Mouse (Mus musculus) kidney, postnatal 10 days (tissue): ENCODE measurements around the gene Rad23b.
"Not testable (repeated sequence)": the region's sequence is repeated elsewhere in the genome, so short reads cannot be mapped to it uniquely, and the experiment has no call there.

Source experiments
- DNase-seq: peaks from one replicate; pipeline ENCODE4 v3.0.0; 2021; ENCODE audit warnings: mixed read lengths

The Rad23b gene

DNA sequence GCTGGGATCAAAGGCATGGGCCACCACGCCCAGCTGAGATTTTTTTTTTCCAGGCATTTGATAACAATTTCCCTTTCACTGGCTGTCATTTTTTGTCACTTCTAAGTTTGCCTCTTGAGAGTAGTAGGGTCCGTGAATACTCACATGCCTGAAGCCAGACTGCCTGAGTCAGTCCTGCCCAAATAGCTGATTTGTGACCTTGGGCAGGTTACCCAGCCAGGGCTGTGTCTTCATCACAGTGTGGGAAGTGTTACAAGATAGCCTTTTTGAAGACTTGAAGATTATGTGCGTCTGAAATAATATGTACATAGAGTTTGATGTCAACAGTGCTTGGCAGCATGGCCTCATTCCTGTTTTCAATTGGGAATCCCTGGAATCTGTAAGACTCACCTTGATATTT lies 6.9 kb downstream of the Rad23b start:
- DNase-seq = no peak

DNA sequence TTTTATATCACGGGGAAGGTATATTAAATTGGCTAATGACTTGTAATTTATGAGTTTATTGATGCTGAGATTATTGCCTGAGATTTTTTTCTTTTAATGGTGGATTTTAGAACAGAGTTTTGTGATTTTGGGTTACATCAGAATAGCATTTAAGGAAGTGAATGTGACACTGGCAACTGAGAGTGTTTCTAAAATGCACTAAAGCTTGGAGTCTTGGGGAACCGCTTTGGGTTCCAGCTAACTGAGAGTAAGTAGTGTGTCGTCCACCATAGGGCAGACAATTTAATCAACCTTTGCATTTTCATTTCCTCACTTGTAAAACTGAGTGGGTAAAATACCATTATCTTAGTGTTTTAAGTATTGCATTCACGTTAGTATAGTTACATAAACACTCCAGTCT lies 14.0 kb downstream of the Rad23b start:
- no peak for DNase-seq

DNA sequence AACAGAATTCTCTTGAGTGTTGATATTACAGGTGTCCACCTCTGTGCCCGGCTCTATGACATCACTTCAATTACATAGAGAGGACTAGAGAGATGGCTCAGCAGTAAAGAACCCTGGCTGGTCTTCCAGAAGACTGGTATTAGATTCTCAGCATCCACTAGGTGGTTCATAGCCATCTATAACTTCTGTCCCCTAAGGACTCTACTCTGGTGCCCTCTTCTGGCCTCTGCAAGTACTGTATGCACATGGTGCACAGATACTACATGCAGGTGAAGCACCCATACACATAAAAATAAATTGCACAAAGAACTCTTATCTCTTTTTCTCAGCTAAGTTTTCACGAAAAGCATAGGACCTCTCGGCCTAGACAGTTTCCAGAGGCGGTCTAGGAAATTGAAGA lies 14.5 kb downstream of the Rad23b start:
- peak; percentile 25 for DNase-seq

DNA sequence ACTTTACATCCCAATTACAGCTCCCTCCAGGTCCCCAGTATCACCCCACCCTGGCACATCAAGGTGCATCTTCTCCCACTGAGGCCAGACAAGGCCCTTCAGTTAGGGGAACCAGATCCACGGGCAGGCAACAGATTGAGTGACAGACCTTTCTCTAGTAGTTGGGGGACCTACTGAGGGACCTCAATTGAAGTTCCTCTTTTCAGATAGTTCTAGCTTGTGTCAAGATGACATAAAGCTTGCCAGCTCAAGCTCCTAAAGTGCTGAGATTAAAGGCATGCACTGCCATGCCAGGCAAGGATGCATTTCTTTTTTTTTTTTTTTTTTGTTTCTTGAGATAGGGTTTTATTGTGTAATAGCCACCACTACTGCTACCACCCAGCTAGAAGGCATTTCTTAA lies 16.2 kb downstream of the Rad23b start:
- no peak for DNase-seq

DNA sequence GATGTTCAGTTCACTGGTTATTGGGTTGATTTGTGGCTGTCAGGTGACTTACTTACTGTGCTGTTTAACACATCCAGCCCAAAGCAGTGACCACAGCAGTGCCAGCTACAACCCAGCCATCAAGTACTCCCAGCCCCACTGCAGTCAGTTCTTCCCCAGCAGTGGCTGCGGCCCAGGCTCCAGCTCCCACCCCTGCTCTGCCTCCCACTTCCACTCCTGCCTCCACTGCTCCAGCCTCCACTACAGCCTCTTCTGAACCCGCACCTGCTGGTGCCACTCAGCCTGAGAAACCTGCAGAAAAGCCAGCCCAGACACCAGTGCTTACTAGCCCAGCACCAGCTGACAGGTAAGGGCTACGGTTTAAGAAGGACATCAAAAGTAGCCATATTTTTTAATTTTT lies 20.3 kb downstream of the Rad23b start:
- DNase-seq = no peak

DNA sequence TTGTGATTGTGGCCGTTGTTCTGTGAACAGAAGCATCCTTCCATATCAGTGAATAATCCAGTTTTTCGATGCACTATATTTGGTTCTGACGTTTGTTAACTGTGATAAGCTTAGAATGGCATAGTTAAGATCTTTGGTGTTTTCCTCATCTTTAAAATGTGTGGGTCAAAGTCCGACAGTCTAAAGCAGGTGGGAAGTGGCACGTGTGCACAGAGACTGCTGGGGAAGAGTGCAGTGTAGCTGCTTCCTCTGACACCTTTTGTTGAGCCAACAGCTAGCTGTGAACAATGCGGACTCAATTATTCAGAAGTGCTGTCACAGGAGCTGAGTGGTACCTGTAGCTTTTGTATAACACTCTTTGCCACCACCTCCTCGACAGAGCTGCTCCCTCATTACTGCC lies 21.5 kb downstream of the Rad23b start:
- no peak for DNase-seq

DNA sequence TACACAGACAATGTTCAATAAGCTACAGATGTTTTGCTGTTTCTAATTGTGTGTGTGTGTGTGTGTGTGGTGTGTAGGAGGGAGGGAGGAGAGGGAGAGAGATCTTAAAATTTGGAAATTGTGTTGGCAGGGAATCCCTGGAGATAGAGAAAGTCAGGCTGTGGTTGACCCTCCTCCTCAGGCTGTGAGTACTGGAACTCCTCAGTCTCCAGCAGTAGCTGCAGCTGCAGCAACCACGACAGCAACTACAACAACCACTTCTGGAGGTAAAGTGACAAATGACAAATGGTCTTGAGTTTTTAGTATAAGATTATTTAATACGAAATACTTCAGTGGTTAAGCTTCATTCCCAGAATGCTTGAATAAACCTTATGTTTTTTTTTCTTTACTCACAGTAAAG lies 32.5 kb downstream of the Rad23b start:
- DNase-seq = no peak

DNA sequence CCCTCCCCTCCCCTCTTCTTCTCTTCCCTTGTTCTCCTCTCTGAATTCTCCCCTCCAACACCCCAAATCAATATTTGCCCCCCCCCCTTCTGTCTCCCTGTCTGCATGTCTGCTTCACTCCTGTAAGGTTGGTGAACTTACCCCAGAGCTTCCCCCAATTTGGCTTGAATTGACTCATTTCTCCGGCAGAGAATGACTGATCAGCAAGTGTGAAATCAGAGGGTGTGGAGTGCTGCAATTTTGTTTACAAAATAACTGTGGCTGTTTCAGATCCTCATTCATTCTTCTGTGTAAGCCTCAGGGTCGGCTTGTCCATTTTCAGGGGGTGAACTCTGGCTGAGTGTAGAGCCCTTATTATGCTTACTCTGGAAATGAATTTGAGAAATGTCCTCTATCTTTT lies 36.9 kb downstream of the Rad23b start:
- no peak for DNase-seq

DNA sequence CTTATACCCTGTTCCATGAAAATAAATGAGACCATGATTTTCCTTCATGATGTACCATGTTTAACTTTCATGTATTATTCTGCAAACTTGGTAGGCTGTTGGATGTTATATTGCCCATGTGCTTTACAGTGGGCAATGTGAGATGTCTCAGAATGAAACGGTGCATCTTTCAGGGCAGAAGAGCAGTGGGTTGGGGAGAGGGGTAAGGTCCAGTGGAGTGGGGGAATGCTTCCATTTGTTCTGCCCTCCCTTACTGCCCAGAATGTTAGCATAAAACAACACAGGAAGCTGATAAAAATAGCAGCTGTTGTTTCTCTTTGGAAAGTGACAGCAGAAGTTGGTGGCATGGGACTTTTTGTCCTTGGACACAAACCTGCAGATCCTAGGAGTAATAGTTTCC lies 41.6 kb downstream of the Rad23b start:
- DNase-seq = no peak

DNA sequence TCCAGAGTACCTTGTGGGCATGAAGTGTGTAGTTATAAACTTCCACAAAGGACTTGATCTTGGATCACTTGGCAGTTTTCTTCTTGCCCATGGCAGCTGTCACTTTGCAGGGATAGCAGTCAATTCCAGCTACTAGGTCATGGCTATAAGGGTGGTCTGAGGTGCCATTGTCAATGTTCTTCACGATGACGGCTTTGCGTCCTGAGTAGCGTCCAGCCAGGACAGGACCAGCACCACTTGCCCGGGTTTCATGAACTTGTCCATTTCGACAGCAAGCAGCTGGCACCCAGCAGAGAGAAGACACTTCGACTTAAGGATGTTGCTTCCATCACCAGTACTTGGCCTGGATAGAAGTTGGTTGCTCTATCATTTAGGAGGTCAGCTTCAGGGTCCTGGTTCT lies 42.6 kb downstream of the Rad23b start:
- DNase-seq = no peak

DNA sequence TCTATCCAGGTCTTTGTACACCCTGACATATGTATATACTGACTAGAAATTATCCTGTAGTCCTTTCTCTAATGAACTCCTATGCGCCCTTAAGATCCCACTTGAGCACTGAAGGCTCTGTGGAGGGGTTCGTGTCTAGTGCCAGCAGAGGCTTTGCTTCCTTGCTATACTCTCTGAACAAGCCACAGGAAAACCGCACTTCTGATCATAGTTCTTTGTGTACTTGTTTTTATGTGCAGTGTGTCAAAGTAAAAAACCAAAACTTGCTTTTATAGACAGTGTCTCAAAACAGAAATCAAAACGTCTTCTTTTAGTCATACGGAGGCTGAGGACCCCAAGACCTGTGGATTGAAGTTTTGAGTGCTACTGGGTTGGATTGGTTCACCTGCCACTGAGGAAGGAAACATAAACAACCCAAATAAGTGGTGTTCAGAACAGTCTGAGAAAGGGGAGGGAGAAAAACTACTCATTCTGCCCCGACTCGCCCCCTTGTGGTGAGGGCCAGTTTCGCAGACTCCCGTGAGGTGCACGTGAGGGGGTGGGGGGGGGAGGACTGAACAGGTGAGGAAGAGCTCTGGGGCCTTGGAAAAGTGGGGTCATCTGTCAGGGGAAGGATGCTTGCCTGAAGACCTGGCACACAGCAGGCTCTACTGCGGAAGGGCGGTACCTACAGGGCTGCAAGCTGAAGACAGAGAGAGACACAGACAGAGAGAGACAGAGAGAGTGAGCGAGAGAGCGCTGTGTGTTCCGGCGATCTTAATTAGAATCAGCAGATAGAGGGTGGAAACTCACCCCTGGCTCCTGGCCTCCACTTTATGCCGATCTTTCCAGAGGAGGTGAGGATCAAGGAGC lies 48.3 kb downstream of the Rad23b start:
- DNase-seq = peak; percentile 57

DNA sequence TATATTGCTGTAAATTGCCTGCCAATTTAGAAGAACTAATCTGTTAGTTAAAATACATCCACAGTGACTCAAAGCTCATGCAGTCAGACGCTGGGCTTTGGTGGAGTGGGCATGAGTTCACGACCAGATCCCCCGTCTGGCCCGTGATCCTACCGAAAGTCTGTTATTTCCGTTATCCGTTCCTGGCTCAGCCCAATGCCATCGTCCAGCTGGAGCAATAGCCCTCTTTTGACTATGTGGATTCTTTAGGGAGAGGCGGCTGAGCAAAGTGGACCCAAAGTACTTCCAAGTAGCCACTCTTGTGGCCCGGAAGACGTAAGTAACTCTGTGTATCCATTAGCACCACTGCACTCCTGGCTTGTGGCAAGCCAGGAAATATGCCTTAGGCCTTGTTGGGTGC lies 49.1 kb downstream of the Rad23b start:
- no peak for DNase-seq

DNA sequence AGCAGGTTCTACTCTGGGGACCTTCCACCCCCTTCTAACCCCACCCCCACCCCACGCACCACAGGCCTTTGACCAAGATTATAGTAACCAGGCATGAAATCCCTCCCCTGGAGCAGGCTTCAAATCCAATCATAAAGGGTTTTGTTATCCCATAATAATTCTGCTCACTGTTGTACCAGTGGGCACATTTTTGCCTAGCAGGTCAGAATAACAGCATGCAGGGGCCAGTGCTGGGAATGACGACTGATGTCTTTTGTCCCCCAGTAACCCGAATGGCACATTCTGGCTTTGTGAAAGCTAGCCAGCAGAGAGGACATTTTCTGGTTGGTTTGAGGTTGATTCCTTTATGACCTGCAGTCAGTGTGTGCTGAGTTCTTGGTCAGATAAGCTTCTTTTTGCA lies 55.5 kb downstream of the Rad23b start:
- DNase-seq = no peak

DNA sequence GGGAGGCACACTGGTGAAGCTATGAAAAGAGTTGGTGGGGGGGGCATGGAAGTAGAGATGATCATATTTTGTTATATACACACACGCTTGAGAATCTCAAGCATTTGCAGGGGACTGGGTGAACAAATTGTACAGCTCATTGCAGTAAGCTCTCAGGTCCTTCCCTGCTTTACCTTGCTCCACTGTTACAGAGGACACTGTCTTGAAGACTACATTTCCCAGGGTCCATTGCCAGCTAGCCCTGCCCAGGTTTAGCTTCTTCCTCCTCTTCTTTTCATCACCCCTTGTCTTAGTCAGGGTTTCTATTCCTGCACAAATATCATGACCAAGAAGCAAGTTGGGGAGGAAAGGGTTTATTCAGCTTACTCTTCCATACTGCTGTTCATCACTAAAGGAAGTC lies 56.7 kb downstream of the Rad23b start:
- DNase-seq = no peak

DNA sequence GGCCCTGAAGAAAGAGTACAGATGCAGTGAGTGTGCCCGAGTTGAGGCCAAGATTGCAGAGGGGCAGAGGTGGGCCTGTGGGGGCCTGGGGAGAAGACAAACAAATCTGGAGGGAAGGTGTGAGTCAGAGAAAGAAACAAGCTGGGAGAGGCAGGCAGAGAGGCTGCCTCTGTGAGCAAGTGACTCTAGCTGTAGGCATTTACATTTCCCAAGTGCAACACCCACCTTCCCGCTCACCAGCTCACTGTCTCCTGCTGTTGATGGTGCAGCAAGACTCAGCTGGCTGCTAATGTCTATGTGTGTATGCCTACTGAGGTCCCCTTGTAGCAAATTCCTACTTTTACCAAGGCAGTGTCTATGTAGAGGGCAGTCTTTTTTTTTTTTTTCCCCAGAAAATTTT lies 58.2 kb downstream of the Rad23b start:
- DNase-seq = no peak

DNA sequence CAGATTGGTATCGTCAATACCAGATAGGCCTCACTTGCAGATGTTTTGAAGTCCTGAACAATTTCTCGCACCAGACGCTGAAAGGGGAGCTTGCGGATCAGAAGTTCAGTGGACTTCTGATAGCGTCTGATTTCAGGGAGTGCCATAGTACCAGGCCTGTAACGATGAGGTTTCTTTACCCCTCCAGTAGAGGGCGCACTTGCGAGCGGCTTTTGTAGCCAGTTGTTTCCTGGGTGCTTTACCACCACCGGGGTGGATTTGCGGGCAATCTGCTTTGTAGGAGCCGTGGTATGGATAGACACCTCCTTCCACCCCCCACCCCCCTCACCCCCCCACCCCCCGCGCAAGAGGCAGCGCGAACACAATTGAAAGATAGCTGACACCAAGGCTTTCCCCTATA lies 59.2 kb downstream of the Rad23b start:
- DNase-seq = no peak

DNA sequence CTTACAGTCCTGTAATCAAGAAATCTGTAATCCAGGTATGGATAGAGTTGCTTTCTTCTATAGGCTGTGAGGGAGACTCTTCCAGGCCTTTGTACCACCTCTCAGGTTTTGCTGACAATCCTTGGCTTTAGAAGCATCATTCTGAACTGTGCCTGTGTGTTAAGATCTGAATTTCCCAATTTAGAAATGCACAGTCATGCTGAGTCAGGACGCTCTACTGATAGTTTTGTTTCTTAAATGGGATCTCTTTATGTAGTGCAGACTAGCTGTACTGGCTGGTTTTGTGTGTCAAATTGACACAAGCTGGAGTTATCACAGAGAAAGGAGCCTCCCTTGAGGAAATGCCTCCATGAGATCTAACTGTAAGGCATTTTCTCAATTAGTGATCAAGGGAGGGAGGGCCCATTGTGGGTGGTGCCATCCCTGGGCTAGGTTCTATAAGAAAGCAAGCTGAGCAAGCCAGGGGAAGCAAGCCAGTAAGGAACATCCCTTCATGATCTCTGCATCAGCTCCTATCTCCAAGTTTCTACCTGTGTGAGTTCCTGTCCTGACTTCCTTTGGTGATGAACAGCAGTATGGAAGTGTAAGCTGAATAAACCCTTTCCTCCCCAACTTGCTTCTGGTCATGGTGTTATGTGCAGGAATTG lies 59.9 kb downstream of the Rad23b start:
- not testable (repeated sequence) for DNase-seq

DNA sequence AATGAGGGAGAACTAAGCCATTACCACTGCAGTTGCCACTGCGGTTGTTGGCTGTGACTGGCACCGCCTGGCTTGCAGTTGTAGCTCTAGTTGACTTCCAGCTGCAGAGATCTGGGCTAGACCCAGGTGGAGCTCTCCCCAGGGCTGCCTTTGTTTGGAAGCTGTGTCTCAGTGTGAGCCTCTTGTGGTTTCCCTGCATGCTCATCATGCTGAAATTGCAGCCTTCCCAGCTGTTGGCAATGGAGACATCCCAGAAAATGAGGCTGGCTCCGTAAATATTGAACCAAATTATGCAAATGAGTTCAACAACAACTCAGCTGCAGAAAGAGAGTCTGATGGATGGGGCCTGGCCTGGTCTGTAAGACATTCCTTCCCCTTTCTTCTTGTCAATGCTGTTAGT lies 66.0 kb downstream of the Rad23b start:
- no peak for DNase-seq

DNA sequence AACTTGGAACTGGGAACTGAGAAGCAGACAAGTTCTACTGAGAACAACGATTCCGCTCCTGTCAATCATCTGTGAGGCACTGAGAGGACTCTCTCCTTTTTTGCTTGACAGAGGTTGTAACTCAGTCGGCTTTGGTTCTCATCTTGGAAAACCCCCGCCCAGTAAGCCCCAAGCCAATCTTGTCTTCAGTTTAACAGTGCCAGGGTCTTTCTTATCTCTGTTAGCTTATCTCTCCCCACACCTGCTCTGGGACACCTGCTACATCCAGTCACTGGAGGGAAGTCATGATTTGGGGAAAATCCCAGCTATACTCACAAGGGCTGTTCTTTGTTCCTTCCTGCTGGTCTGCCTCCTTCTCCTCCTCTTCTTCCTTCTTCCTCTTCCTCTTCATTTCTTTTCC lies 76.4 kb downstream of the Rad23b start:
- DNase-seq = no peak
